Mouse (Mus musculus) lung, postnatal 0 days (tissue): ENCODE results near the gene Actr1a.

ENCODE experiments used
- CTCF ChIP-seq: IDR thresholded peaks from 2 replicates; pipeline ENCODE4 v1.5.1; 2016; ENCODE audit warnings: antibody characterized with exemption, mild to moderate bottlenecking
- EP300 ChIP-seq: IDR thresholded peaks from 2 replicates; pipeline ENCODE4 v1.6.1; 2016; ENCODE audit warnings: antibody characterized with exemption, mild to moderate bottlenecking, control low read depth

DNA sequence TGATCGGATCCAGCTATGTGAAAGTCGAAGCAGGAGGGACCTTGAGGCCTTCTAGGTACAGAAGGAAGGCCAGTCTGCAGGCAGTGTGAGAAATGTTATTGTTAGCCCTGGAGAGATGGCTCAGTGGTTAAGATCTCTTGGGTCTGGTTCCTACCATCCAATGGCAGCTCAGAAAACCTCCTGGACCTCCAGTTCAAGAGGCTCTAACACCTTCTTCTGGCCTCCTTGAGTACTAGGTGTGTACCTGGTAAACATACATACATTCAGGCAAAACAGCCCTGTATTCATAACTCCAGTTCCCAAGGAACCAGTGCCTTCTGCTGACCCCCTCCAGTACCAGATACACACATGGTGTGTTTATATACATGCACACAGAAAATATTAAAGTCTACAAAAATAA, 18.4 kb upstream of the Actr1a start:
- TF ChIP-seq CTCF (no peak), EP300 (no peak)
